Mouse (Mus musculus) CH12.LX (cell line): ENCODE data around the gene Apom. TPM values are rescaled to one million over a fixed set of nuclear protein-coding genes. Genes with fewer than 3 reads are reported as not detected.

Source experiments
- DNase-seq: peaks from one replicate; pipeline ENCODE4 v3.0.0-alpha.2; 2013; ENCODE audit errors: extremely low read depth
- H3K27ac ChIP-seq: 2 replicates; pipeline ENCODE4 v1.5.1; 2012; ENCODE audit warnings: low read depth, mild to moderate bottlenecking, control low read depth, moderate library complexity; ENCODE audit not compliant: insufficient read depth
- H3K27me3 ChIP-seq: replicated peaks from 2 replicates; pipeline ENCODE3; 2012; ENCODE audit warnings: inconsistent platforms
- H3K36me3 ChIP-seq, 2 experiments: replicated peaks in 1 of 2; 2 replicates each; pipeline versions ENCODE3 to v1.6.1; 2012; ENCODE audit warnings: inconsistent platforms in 1 of 2, low read length in 1 of 2, mild to moderate bottlenecking in 1 of 2, mixed read lengths in 1 of 2, moderate library complexity in 1 of 2; ENCODE audit not compliant: control insufficient read depth in 1 of 2, insufficient read depth in 1 of 2
- H3K4me1 ChIP-seq, 2 experiments: 2 replicates each; pipeline ENCODE4 v1.6.1; 2012; ENCODE audit warnings: inconsistent platforms in 1 of 2, moderate library complexity in 1 of 2; ENCODE audit not compliant: insufficient read depth in 2 of 2, control insufficient read depth in 1 of 2
- H3K4me2 ChIP-seq: 2 replicates; pipeline ENCODE4 v1.6.1; 2012; ENCODE audit warnings: low read depth, mild to moderate bottlenecking, control low read depth; ENCODE audit not compliant: poor library complexity, insufficient read depth, severe bottlenecking
- H3K4me3 ChIP-seq, 3 experiments: fragments of 150-350 bp in 1 of 3; sonication (generic) in 1 of 3; replicated peaks in 1 of 3; 2 replicates each; pipeline versions ENCODE3 to v1.5.1; 2011 to 2012; ENCODE audit warnings: low read depth in 2 of 3, low read length in 2 of 3, mild to moderate bottlenecking in 2 of 3, moderate library complexity in 2 of 3, control low read depth in 1 of 3, improper control_type of control experiment in 1 of 3, inconsistent platforms in 1 of 3, mixed read lengths in 1 of 3; ENCODE audit not compliant: poor library complexity in 1 of 3
- H3K79me2 ChIP-seq: replicated peaks from 2 replicates; pipeline ENCODE4 v1.6.1; 2012; ENCODE audit warnings: mild to moderate bottlenecking, moderate library complexity; ENCODE audit not compliant: control insufficient read depth, poor library complexity, insufficient read depth, severe bottlenecking; ENCODE audit errors: extremely low read depth
- H3K9ac ChIP-seq: 2 replicates; pipeline ENCODE4 v1.6.1; 2012; ENCODE audit warnings: low read depth, mild to moderate bottlenecking, control low read depth, moderate library complexity; ENCODE audit not compliant: insufficient read depth
- H3K9me3 ChIP-seq: replicated peaks from 2 replicates; pipeline ENCODE3; 2012; ENCODE audit warnings: low read length, inconsistent platforms, mixed read lengths
- GABPA ChIP-seq: IDR thresholded peaks from 2 replicates; pipeline ENCODE4 v1.6.1; 2012; ENCODE audit warnings: low read depth, low read length, improper control_type of control experiment, inconsistent platforms; ENCODE audit not compliant: insufficient replicate concordance
- MAX ChIP-seq: IDR thresholded peaks from 2 replicates; pipeline ENCODE4 v1.6.1; 2011; ENCODE audit warnings: low read length, improper control_type of control experiment
- PAX5 ChIP-seq: IDR thresholded peaks from 2 replicates; pipeline ENCODE4 v1.6.1; 2012; ENCODE audit warnings: low read length, inconsistent platforms, mixed read lengths
- ZNF384 ChIP-seq: IDR thresholded peaks from 2 replicates; pipeline ENCODE4 v1.6.1; 2012; ENCODE audit warnings: low read depth, low read length, improper control_type of control experiment, inconsistent platforms
- dilution Hi-C: fragments of 300-500 bp; cut with MboI; formaldehyde crosslinking; loops from 2 replicates; pipeline ENCODE4 v1.14.3; 2020; ENCODE audit warnings: low sequenced_read_pairs; ENCODE audit not compliant: extremely low pct_unique_long_range_greater_than_20kb, extremely low pct_ligation_motif_present
- in situ Hi-C: fragments of 300-500 bp; cut with MboI; formaldehyde crosslinking; loops from 3 replicates; pipeline ENCODE4 v1.14.3; 2019; ENCODE audit warnings: low sequenced_read_pairs, low pct_ligation_motif_present, low pct_unique_long_range_greater_than_20kb, mixed read lengths
- polyA plus RNA-seq: library from polyadenylated mRNA; unstranded; fragments of >175 nt; gene quantifications from 2 replicates; pipeline ENCODE4 v1.2.1, GENCODE M21; 2012; ENCODE audit warnings: low read depth; ENCODE audit not compliant: insufficient read length
- total RNA-seq, 2 experiments: library from RNA; depleted of rRNA; stranded (reverse); fragments of 300-350 nt in 1 of 2; fragments of >200 nt in 1 of 2; gene quantifications; 2 replicates each; pipeline ENCODE4 v1.2.3; 2012 to 2014

Apom gene
- total and polyA plus RNA-seq, 3 experiments, result 0.39 TPM; not detected in 2

DNA sequence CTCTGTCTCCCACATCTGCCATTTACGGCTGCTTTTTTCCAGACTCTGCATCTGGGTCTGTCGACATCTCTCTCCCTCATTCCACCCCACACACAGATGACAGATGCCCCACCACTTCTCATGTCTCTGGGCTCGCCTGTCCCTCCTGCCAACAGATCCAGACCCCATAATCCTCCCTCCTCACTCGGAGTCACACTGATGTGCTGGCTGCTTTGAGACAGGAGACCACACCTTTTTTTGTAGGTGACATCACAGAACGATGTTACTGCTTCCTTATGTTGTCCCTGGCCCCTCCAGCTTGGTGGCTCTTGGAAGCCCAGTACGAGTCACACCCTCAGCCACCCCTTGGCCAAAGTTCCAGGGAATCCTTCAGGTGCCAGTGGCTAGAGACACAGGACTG, 51.6 kb downstream of the Apom start:
- Histone ChIP-seq H3K4me3 (no peak overlapping the region), H3K4me1 (peaks cover 17 to 22% of the 10 kb centered on the region in 2 experiments), H3K79me2 (no peaks in the 10 kb centered on the region), H3K4me2 (no peak overlapping the region), H3K9ac (no peak overlapping the region), H3K9me3 (no peaks in the 10 kb centered on the region), H3K27me3 (no peaks in the 10 kb centered on the region), H3K36me3 (no peaks in the 10 kb centered on the region), H3K27ac (no peak overlapping the region)
- dilution Hi-C loops (no loop called here), in situ Hi-C loops (no loop called here)
- TF ChIP-seq ZNF384, result no peak
- TF ChIP-seq GABPA, result no peak
- TF ChIP-seq PAX5, result no peak
- DNase-seq, result no peak

GRCm38 (mm10) chr17:35079778-35080177, 52.1 kb downstream of the Apom start:
- Histone ChIP-seq H3K27me3 (no peaks in the 10 kb centered on the region), H3K36me3 (no peaks in the 10 kb centered on the region), H3K27ac (no peak overlapping the region), H3K4me1 (peaks cover 17 to 22% of the 10 kb centered on the region in 2 experiments), H3K9ac (no peak overlapping the region), H3K4me3 (no peak overlapping the region), H3K4me2 (no peak overlapping the region), H3K9me3 (no peaks in the 10 kb centered on the region), H3K79me2 (no peaks in the 10 kb centered on the region)
- TF ChIP-seq MAX, result no peak
- in situ Hi-C loops, result no loop called here
- dilution Hi-C loops, result no loop called here
- DNase-seq, result no peak

Other genes starting within 250 kb of the Apom start
Only the 20 nearest of the 41 such genes appear.
- gene Clic1, start 82.1 kb downstream of the Apom start, total RNA-seq (2012; rRNA removed), result 182 and 198 TPM in 2 replicates
- gene Clic1, start 82.1 kb downstream of the Apom start, total RNA-seq (2014; rRNA removed), result 111 and 114 TPM in 2 replicates
- gene Clic1, start 82.1 kb downstream of the Apom start, polyA plus RNA-seq, result 160 and 163 TPM in 2 replicates
- gene Ddah2, start 73.0 kb downstream of the Apom start, total RNA-seq (2012; rRNA removed), result 3.4 and 4.3 TPM in 2 replicates
- 0.94 and 1.4 TPM in 2 replicates for gene Ddah2, start 73.0 kb downstream of the Apom start, total RNA-seq (2014; rRNA removed)
- gene Ddah2, start 73.0 kb downstream of the Apom start, polyA plus RNA-seq, result 4.8 and 6.3 TPM in 2 replicates
- gene Ly6g6c, start 66.7 kb downstream of the Apom start, total RNA-seq (2012; rRNA removed), result not detected in 2 replicates
- not detected in 2 replicates for gene Ly6g6c, start 66.7 kb downstream of the Apom start, total RNA-seq (2014; rRNA removed)
- gene Ly6g6c, start 66.7 kb downstream of the Apom start, polyA plus RNA-seq, result 0.30 and 0.42 TPM in 2 replicates
- gene Mpig6b, start 65.9 kb downstream of the Apom start, total RNA-seq (2012; rRNA removed), result not detected in 2 replicates
- not detected in 2 replicates for gene Mpig6b, start 65.9 kb downstream of the Apom start, total RNA-seq (2014; rRNA removed)
- gene Mpig6b, start 65.9 kb downstream of the Apom start, polyA plus RNA-seq, result 0.10 TPM in 1 of 2 replicates, not detected in the other
- gene Ly6g6e, start 55.1 kb downstream of the Apom start, total RNA-seq (2012; rRNA removed), result not detected in 2 replicates
- gene Ly6g6e, start 55.1 kb downstream of the Apom start, total RNA-seq (2014; rRNA removed), result not detected in 2 replicates
- not detected in 2 replicates for gene Ly6g6e, start 55.1 kb downstream of the Apom start, polyA plus RNA-seq
- not detected in 2 replicates for gene Ly6g6d, start 54.0 kb downstream of the Apom start, total RNA-seq (2012; rRNA removed)
- not detected in 2 replicates for gene Ly6g6d, start 54.0 kb downstream of the Apom start, total RNA-seq (2014; rRNA removed)
- 0.44 and 0.46 TPM in 2 replicates for gene Ly6g6d, start 54.0 kb downstream of the Apom start, polyA plus RNA-seq
- not detected in 2 replicates for gene Ly6g6f, start 46.4 kb downstream of the Apom start, total RNA-seq (2012; rRNA removed)
- gene Ly6g6f, start 46.4 kb downstream of the Apom start, total RNA-seq (2014; rRNA removed), result 0.22 and 0.54 TPM in 2 replicates
- gene Ly6g6f, start 46.4 kb downstream of the Apom start, polyA plus RNA-seq, result 0.29 and 0.67 TPM in 2 replicates
- 15.3 and 16.2 TPM in 2 replicates for gene Abhd16a, start 42.8 kb downstream of the Apom start, total RNA-seq (2012; rRNA removed)
- gene Abhd16a, start 42.8 kb downstream of the Apom start, total RNA-seq (2014; rRNA removed), result 11.7 and 16.6 TPM in 2 replicates
- 10.7 and 11.6 TPM in 2 replicates for gene Abhd16a, start 42.8 kb downstream of the Apom start, polyA plus RNA-seq
- not detected in 2 replicates for gene Ly6g5c, start 23.8 kb downstream of the Apom start, total RNA-seq (2012; rRNA removed)
- gene Ly6g5c, start 23.8 kb downstream of the Apom start, total RNA-seq (2014; rRNA removed), result not detected in 2 replicates
- not detected in 2 replicates for gene Ly6g5c, start 23.8 kb downstream of the Apom start, polyA plus RNA-seq
- 0.30 and 0.50 TPM in 2 replicates for gene Ly6g5b, start 16.6 kb downstream of the Apom start, total RNA-seq (2012; rRNA removed)
- gene Ly6g5b, start 16.6 kb downstream of the Apom start, total RNA-seq (2014; rRNA removed), result 0.88 and 0.91 TPM in 2 replicates
- gene Ly6g5b, start 16.6 kb downstream of the Apom start, polyA plus RNA-seq, result 1.0 and 1.1 TPM in 2 replicates
- gene Gpank1, start 10.6 kb downstream of the Apom start, total RNA-seq (2012; rRNA removed), result 42.7 and 43.0 TPM in 2 replicates
- 32.6 and 36.6 TPM in 2 replicates for gene Gpank1, start 10.6 kb downstream of the Apom start, total RNA-seq (2014; rRNA removed)
- 32.5 and 33.6 TPM in 2 replicates for gene Gpank1, start 10.6 kb downstream of the Apom start, polyA plus RNA-seq
- 130 and 143 TPM in 2 replicates for gene Csnk2b, start 10.0 kb downstream of the Apom start, total RNA-seq (2012; rRNA removed)
- 85.3 and 89.3 TPM in 2 replicates for gene Csnk2b, start 10.0 kb downstream of the Apom start, total RNA-seq (2014; rRNA removed)
- 267 and 348 TPM in 2 replicates for gene Csnk2b, start 10.0 kb downstream of the Apom start, polyA plus RNA-seq
- gene D17H6S53E, start 5.7 kb downstream of the Apom start, total RNA-seq (2012; rRNA removed), result 15.6 and 17.0 TPM in 2 replicates
- 8.8 and 11.9 TPM in 2 replicates for gene D17H6S53E, start 5.7 kb downstream of the Apom start, total RNA-seq (2014; rRNA removed)
- 8.7 and 13.8 TPM in 2 replicates for gene D17H6S53E, start 5.7 kb downstream of the Apom start, polyA plus RNA-seq
- gene Bag6, start 3.1 kb upstream of the Apom start, total RNA-seq (2012; rRNA removed), result 73.0 and 73.7 TPM in 2 replicates
- gene Bag6, start 3.1 kb upstream of the Apom start, total RNA-seq (2014; rRNA removed), result 21.7 and 26.0 TPM in 2 replicates
- 133 and 152 TPM in 2 replicates for gene Bag6, start 3.1 kb upstream of the Apom start, polyA plus RNA-seq
- gene Prrc2a, start 32.8 kb upstream of the Apom start, total RNA-seq (2012; rRNA removed), result 80.4 and 87.1 TPM in 2 replicates
- gene Prrc2a, start 32.8 kb upstream of the Apom start, total RNA-seq (2014; rRNA removed), result 27.8 and 31.3 TPM in 2 replicates
- 234 and 313 TPM in 2 replicates for gene Prrc2a, start 32.8 kb upstream of the Apom start, polyA plus RNA-seq
- gene Aif1, start 44.0 kb upstream of the Apom start, total RNA-seq (2012; rRNA removed), result 7.0 and 14.7 TPM in 2 replicates
- 14.1 and 15.5 TPM in 2 replicates for gene Aif1, start 44.0 kb upstream of the Apom start, total RNA-seq (2014; rRNA removed)
- gene Aif1, start 44.0 kb upstream of the Apom start, polyA plus RNA-seq, result 14.7 and 19.7 TPM in 2 replicates
- gene Lst1, start 56.4 kb upstream of the Apom start, total RNA-seq (2012; rRNA removed), result 6.0 and 8.4 TPM in 2 replicates
- 2.9 and 4.4 TPM in 2 replicates for gene Lst1, start 56.4 kb upstream of the Apom start, total RNA-seq (2014; rRNA removed)
- 8.5 and 9.0 TPM in 2 replicates for gene Lst1, start 56.4 kb upstream of the Apom start, polyA plus RNA-seq
- gene Ltb, start 62.4 kb upstream of the Apom start, total RNA-seq (2012; rRNA removed), result 120 and 150 TPM in 2 replicates
- gene Ltb, start 62.4 kb upstream of the Apom start, total RNA-seq (2014; rRNA removed), result 228 and 234 TPM in 2 replicates
- gene Ltb, start 62.4 kb upstream of the Apom start, polyA plus RNA-seq, result 263 and 267 TPM in 2 replicates
- gene Tnf, start 70.0 kb upstream of the Apom start, total RNA-seq (2012; rRNA removed), result 18.8 and 28.0 TPM in 2 replicates
- gene Tnf, start 70.0 kb upstream of the Apom start, total RNA-seq (2014; rRNA removed), result 19.0 and 20.8 TPM in 2 replicates
- 25.2 and 28.3 TPM in 2 replicates for gene Tnf, start 70.0 kb upstream of the Apom start, polyA plus RNA-seq
- gene Lta, start 73.3 kb upstream of the Apom start, total RNA-seq (2012; rRNA removed), result 8.9 and 13.4 TPM in 2 replicates
- 18.9 and 19.6 TPM in 2 replicates for gene Lta, start 73.3 kb upstream of the Apom start, total RNA-seq (2014; rRNA removed)
- 50.4 and 53.0 TPM in 2 replicates for gene Lta, start 73.3 kb upstream of the Apom start, polyA plus RNA-seq